Mouse (Mus musculus) v-Abl transformed pro-B cells (cell line): ENCODE measurements around the gene 1700016D06Rik.

ENCODE experiments used
- in situ Hi-C, 2 experiments: fragments of 400-800 bp; cut with MboI; formaldehyde crosslinking; loops; one replicate each; pipeline ENCODE4 v1.15.1; 2025; ENCODE audit not compliant: unreplicated experiment in 2 of 2

1700016D06Rik gene

DNA sequence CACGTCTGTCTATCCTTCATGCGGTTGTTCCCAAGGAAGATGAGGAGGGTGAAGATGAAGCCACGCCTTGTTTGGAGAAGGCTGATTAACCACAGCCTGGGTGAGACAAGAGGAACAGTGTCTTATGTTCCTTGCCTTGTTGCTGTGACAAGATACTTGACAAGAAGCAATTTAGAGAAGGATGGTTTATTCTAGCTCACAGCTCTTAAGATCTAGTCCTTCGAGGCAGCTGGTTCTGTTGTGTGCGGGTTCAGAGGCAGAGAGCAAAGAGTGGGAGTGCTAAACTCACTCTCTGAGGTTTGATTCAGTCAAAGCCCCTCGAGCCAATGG is at the start of gene 1700016D06Rik:
1700016D06Rik (minus strand) TSS at position 31 of the 330 bp plus-strand sequence.
- in situ Hi-C loops = loop anchor here (5.0 to 25.0 kb wide), 5 partner anchors 196 to 1264 kb away; no protein-coding TSS in a partner anchor

DNA sequence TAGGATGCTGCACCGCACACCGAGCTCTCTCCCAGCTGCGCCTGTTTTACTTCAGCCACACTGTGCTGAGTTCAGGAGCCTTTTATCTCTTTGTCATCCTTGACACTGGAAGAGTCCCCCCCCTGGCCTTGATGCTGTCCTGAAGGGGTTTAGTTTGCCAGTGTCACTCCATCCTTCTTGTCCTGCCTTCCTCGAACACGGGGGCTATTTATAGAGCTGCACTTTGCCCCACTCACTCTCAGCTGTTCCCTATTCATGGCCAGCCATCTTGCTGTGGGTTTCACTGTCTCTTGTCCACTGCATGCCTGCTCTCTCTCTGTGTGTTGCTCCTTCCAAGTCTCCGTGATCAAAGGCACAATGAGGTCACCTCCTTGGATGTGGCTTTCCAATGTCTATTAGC is 48.6 kb upstream of the 1700016D06Rik start:
- in situ Hi-C loops = loop anchor here (5.0 to 25.0 kb wide), 2 partner anchors 188 to 193 kb away; no protein-coding TSS in a partner anchor

GRCm38 (mm10) chr8:11746850-11747600 is 46.2 kb upstream of the 1700016D06Rik start:
- in situ Hi-C loops = loop anchor here (5.0 to 25.0 kb wide), 2 partner anchors 190 to 195 kb away; no protein-coding TSS in a partner anchor

- in situ Hi-C loops = loop anchor here in 1 of 2 experiments (25.0 kb wide), 1 partner anchor 194 kb away; no protein-coding TSS in a partner anchor
Observed at GRCm38 (mm10) chr8:11743580-11743979, 42.7 kb upstream of the 1700016D06Rik start.

- in situ Hi-C loops = loop anchor here in 1 of 2 experiments (25.0 kb wide), 1 partner anchor 196 kb away; no protein-coding TSS in a partner anchor
Observed at GRCm38 (mm10) chr8:11740857-11741256, 40.0 kb upstream of the 1700016D06Rik start.

DNA sequence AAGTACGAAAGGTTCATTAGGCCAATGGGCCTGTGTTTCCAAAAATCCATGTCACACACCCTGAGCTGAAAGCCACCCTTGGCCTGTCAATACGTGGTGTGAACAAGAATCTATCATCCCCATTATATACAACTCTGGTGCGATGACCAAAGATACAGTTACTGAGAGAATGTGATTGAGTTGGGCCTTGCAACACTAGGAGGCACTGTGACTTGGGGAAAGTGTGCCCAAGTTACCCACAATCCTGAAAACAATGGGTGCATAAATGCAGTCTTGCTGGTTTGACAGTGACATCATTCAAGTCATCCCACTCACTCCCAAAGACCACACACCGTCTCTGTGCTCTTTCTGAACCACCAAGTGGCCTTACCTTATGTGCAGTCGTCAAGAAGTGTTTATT is 38.2 kb upstream of the 1700016D06Rik start:
- in situ Hi-C loops = loop anchor here in 1 of 2 experiments (25.0 kb wide), 1 partner anchor 198 kb away; no protein-coding TSS in a partner anchor

DNA sequence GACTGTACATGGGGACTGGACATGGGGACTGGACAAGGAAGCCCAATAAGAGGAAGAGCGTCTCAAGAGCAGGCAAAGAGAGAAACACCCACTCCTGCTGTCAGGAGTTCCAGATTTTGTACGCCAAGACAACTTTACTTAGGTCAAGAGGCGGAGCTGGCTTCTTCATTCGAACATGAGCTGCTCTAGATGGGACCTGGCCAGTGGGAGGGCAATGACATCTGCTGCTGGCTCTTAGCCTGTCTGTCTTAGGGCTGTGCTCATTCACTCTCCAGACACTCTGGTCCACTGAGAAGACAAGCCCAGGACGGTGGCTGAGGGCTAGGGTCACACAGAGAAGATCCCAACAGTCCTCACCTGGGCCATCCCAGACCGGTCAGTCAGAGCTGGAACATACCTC is 36.2 kb upstream of the 1700016D06Rik start:
- in situ Hi-C loops = loop anchor here in 1 of 2 experiments (25.0 kb wide), 1 partner anchor 200 kb away; no protein-coding TSS in a partner anchor

- in situ Hi-C loops = loop anchor here in 1 of 2 experiments (25.0 kb wide), 1 partner anchor 202 kb away; no protein-coding TSS in a partner anchor
Observed at GRCm38 (mm10) chr8:11735672-11736235, 34.9 kb upstream of the 1700016D06Rik start.

GRCm38 (mm10) chr8:11730271-11730940 is 29.5 kb upstream of the 1700016D06Rik start:
- in situ Hi-C loops = loop anchor here in 1 of 2 experiments (25.0 kb wide), 1 partner anchor 207 kb away; no protein-coding TSS in a partner anchor

GRCm38 (mm10) chr8:11728482-11729295 is 27.8 kb upstream of the 1700016D06Rik start:
- in situ Hi-C loops = loop anchor here in 1 of 2 experiments (25.0 kb wide), 1 partner anchor 209 kb away; no protein-coding TSS in a partner anchor

DNA sequence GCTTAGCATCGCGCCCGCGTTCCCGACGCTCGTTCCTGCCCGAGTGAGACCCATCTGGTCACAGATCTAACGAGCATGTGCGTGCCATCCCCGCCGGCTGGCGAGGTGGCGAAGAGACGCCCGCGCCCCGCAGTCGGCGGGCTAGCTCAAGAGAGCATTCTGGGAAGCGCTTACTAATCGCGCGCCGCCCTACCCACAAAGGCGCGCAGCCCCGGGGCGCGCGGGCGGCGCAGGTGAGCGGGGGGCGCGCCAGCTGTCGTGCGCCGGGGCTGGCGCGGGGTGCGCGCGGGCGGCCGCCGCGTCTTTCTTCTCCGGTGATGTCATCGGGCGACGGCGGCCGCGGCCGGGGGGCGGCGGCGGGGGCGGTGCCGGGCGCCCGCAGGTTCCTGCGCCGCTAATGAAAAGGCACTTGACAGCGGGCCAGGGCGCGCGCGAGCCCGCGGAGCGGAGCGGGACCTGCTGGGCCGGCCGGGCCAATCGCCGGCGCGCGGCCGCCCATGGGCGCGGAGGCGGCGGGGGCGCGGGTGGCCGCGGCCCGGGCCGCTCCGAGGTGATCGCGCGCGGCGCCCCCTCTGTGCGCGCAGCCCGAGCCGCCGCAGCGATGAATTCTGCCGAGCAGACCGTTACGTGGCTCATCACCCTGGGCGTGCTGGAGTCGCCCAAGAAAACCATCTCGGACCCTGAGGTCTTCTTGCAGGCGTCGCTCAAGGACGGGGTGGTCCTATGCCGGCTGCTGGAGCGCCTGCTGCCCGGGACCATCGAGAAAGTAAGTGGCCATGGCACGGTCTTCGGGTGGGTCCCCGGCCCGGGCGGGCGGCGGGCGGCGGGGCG is 27.0 kb upstream of the 1700016D06Rik start, which contains the start of gene Arhgef7:
Arhgef7 (plus strand) TSS at position 71 of the 831 bp plus-strand sequence.
- in situ Hi-C loops = loop anchor here in 1 of 2 experiments (25.0 kb wide), 1 partner anchor 209 kb away; no protein-coding TSS in a partner anchor

DNA sequence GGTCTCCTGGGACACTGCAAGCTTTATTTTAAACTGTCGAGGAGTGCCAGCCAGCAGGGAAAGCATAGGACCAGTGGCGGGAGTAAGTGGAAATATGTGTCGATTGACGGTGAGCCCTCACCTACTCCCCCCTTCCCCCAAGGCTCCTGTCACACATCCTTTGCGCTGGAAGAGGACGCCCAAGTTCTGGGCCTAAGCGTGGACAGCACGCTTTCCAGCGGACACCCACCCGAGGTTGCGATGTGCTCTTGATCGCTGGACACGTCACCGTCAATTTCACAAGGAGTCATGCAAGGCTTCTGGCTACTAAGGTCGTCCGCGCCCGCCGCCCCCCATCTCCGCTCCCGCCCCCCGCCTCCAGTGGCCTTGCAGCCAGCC is 26.4 kb upstream of the 1700016D06Rik start:
- in situ Hi-C loops = loop anchor here in 1 of 2 experiments (25.0 kb wide), 1 partner anchor 210 kb away; no protein-coding TSS in a partner anchor

- in situ Hi-C loops = loop anchor here (25.0 kb wide), 2 partner anchors 455 to 1280 kb away; no protein-coding TSS in a partner anchor
Observed at GRCm38 (mm10) chr8:11717194-11717593, 16.3 kb upstream of the 1700016D06Rik start.

- in situ Hi-C loops = loop anchor here (25.0 kb wide), 2 partner anchors 450 to 1275 kb away; no protein-coding TSS in a partner anchor
Observed at GRCm38 (mm10) chr8:11712244-11712643, 11.4 kb upstream of the 1700016D06Rik start.

DNA sequence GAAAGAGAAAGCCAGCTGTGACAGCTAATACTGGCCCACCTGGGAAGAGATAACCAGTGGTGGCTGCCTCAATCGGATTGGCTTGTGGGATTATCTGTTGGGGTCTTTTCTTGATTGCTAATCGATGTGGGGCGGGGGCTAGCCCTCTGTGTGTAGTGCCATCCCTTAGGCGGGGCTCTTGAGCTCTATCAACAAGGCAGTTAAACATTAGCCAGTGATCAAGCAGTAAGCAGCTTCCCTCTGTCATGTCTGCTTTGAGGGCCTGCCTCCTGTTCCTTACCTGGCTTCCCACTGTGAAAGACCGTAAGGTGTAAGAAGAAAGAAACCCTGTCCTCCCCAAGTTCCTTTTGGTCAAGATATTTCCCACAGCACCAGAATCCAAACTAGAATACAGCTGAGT is 9.6 kb upstream of the 1700016D06Rik start:
- in situ Hi-C loops = loop anchor here (25.0 kb wide), 2 partner anchors 448 to 1273 kb away; no protein-coding TSS in a partner anchor

DNA sequence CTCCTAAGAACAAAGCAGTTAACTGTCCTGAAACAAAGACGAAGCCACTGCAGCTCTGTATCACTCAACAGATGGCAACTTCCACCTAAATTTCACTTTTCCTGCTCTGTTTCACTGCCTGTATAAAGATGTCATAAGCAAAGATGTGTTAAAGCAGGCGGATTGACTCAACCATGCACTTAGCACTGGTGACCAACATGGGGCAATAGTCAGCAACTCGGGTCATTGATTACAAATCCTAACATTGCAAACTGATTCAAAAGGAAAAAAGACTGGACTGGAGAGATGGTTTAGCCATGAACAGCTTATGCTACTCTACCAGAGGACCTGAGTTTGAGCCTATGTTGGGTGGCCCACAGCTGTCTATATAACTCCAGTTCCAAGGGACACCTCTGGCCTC is 8.7 kb upstream of the 1700016D06Rik start:
- in situ Hi-C loops = loop anchor here (10.0 to 25.0 kb wide), 4 partner anchors 205 to 1272 kb away; no protein-coding TSS in a partner anchor

- in situ Hi-C loops = loop anchor here (10.0 to 25.0 kb wide), 4 partner anchors 204 to 1272 kb away; no protein-coding TSS in a partner anchor
Observed at GRCm38 (mm10) chr8:11708815-11709214, 8.0 kb upstream of the 1700016D06Rik start.

- in situ Hi-C loops = loop anchor here (10.0 to 25.0 kb wide), 4 partner anchors 203 to 1270 kb away; no protein-coding TSS in a partner anchor
Observed at GRCm38 (mm10) chr8:11707701-11708100, 6.8 kb upstream of the 1700016D06Rik start.
